Mouse (Mus musculus) heart, embryonic 13.5 days (tissue): ENCODE data around the gene Riox2. TPM values are rescaled to one million over a fixed set of nuclear protein-coding genes. Genes with fewer than 3 reads are reported as not detected.

Experiments
- polyA plus RNA-seq: library from polyadenylated mRNA; unstranded; fragments of >200 nt; fragmentation: Nextera tagmentation; extraction: Ambion mirVana; gene quantifications from 2 replicates; pipeline ENCODE4 v1.2.1, GENCODE M21; 2015

Gene Riox2
- polyA plus RNA-seq, 1 experiment from 2014 or later = 23.6 TPM

Other genes with a start within 250 kb of the Riox2 start
- not detected in 2 replicates for gene Olfr201, start 199.1 kb upstream of the Riox2 start, polyA plus RNA-seq
- not detected in 2 replicates for gene Olfr202, start 185.0 kb upstream of the Riox2 start, polyA plus RNA-seq
- not detected in 2 replicates for gene Olfr203, start 172.9 kb upstream of the Riox2 start, polyA plus RNA-seq
- gene Olfr204, start 153.5 kb upstream of the Riox2 start, polyA plus RNA-seq = not detected in 2 replicates
- not detected in 2 replicates for gene Olfr205, start 140.6 kb upstream of the Riox2 start, polyA plus RNA-seq
- gene Olfr206, start 122.5 kb upstream of the Riox2 start, polyA plus RNA-seq = not detected in 2 replicates
- gene Olfr209, start 107.8 kb upstream of the Riox2 start, polyA plus RNA-seq = not detected in 2 replicates
- gene Gabrr3, start 64.4 kb upstream of the Riox2 start, polyA plus RNA-seq = not detected in 2 replicates
- 10.3 and 12.3 TPM in 2 replicates for gene Crybg3, start 129.2 kb downstream of the Riox2 start, polyA plus RNA-seq
- gene Arl6, start 167.6 kb downstream of the Riox2 start, polyA plus RNA-seq = 18.5 and 21.3 TPM in 2 replicates